Mouse (Mus musculus) MEL (cell line): ENCODE data around the gene A530032D15Rik.
"Not testable (repeated sequence)": the region's sequence is repeated elsewhere in the genome, so short reads cannot be mapped to it uniquely, and the experiment has no call there.

ENCODE experiments used
- CTCF ChIP-seq, 3 experiments: IDR thresholded peaks in 2 of 3; conservative IDR thresholded peaks in 1 of 3; 2 replicates each; pipeline ENCODE4 v1.5.1; 2011 to 2012; ENCODE audit warnings: low read length in 3 of 3, low read depth in 2 of 3, mild to moderate bottlenecking in 2 of 3, improper control_type of control experiment in 1 of 3, inconsistent platforms in 1 of 3, mixed read lengths in 1 of 3, moderate library complexity in 1 of 3; ENCODE audit not compliant: control insufficient read depth in 1 of 3, insufficient read depth in 1 of 3, poor library complexity in 1 of 3, severe bottlenecking in 1 of 3
- GATA1 ChIP-seq: IDR thresholded peaks from 2 replicates; pipeline ENCODE4 v1.6.1; 2011; ENCODE audit warnings: low read depth, low read length, improper control_type of control experiment
- HCFC1 ChIP-seq: IDR thresholded peaks from 2 replicates; pipeline ENCODE4 v1.6.1; 2012; ENCODE audit warnings: low read depth, mild to moderate bottlenecking, inconsistent platforms, low read length, improper control_type of control experiment, moderate library complexity
- MAZ ChIP-seq: IDR thresholded peaks from 2 replicates; pipeline ENCODE4 v1.6.1; 2012; ENCODE audit warnings: low read depth, mild to moderate bottlenecking, inconsistent platforms, low read length, improper control_type of control experiment
- MYB ChIP-seq: IDR thresholded peaks from 2 replicates; pipeline ENCODE4 v1.6.1; 2011; ENCODE audit warnings: mild to moderate bottlenecking, low read depth, low read length, improper control_type of control experiment

DNA sequence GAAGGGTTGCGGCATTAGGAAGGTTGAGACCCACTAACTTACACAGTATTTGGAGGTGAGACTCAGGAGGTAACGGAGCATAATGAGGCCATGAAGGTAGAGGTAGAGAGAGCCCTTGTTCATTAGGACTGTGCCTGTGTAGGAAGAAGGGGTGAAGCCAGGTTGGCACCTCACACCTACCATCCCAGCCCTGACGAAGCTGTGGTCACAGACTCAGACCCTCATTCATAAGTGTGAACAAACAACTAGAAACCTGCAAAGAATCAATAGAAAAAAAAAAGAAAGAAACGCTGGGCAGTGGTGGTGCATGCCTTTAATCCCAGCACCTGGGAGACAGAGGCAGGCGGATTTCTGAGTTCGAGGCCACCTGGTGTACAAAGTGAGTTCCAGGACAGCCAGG, 8.7 kb upstream of the A530032D15Rik start:
- TF ChIP-seq MYB; CTCF (IDR thresholded peaks at IDR 0.05 in 2 of 3, conservative IDR thresholded peaks at IDR 0.05 in 1 of 3; ENCODE audit: control insufficient read depth in 1 of 3, insufficient read depth in 1 of 3, low read depth in 2 of 3, low read length in 3 of 3, poor library complexity in 1 of 3, severe bottlenecking in 1 of 3); HCFC1; GATA1; MAZ: not testable (repeated sequence)
